Mouse (Mus musculus) embryonic stem cell, embryonic (primary cell): ENCODE data around the gene Blmh.

Experiments used
- CTCF ChIA-PET, 4 experiments: fragments of 300-600 bp in 2 of 4; fragments of 350-600 bp in 2 of 4; sonication (Branson Sonifier 250); formaldehyde crosslinking; loops; one replicate each; lab custom pipeline; 2022; ENCODE audit warnings: inconsistent platforms in 2 of 4; lab: Charles Lee
- POLR2A ChIA-PET, 4 experiments: fragments of 300-600 bp in 2 of 4; fragments of 350-600 bp in 2 of 4; sonication (Branson Sonifier 250); formaldehyde crosslinking; loops; one replicate each; lab custom pipeline; 2022; ENCODE audit warnings: antibody characterized with exemption in 4 of 4, inconsistent platforms in 1 of 4; lab: Charles Lee

Blmh gene

GRCm38 (mm10) chr11:77018046-77018445 is 93.4 kb downstream of the Blmh start:
- POLR2A ChIA-PET = interaction anchor here in 1 of 4 experiments (1.4 kb wide), 1 partner anchor 11 kb away, joined by 3 read pairs; no protein-coding TSS in a partner anchor
- CTCF ChIA-PET = no interaction called here

GRCm38 (mm10) chr11:77019539-77019938 is 94.9 kb downstream of the Blmh start:
- ChIA-PET POLR2A (no interaction called here), CTCF (no interaction called here)

GRCm38 (mm10) chr11:77021749-77022396 is 97.3 kb downstream of the Blmh start:
- POLR2A ChIA-PET = no interaction called here

GRCm38 (mm10) chr11:77026559-77026958 is 102.0 kb downstream of the Blmh start:
- CTCF ChIA-PET = no interaction called here
- POLR2A ChIA-PET = no interaction called here

More at GRCm38 (mm10) chr11:77021749-77022396, 97.3 kb downstream of the Blmh start:
- CTCF ChIA-PET = interaction anchor here in 1 of 4 experiments (0.7 kb wide), 1 partner anchor 65 kb away, joined by 3 read pairs; no protein-coding TSS in a partner anchor

- ChIA-PET CTCF (no interaction called here), POLR2A (interaction anchor here in 1 of 4 experiments (1.4 kb wide), 1 partner anchor 22 kb away, joined by 4 read pairs; no protein-coding TSS in a partner anchor)
Observed at GRCm38 (mm10) chr11:77028157-77028556, 103.5 kb downstream of the Blmh start.

GRCm38 (mm10) chr11:77031151-77031934 is 106.7 kb downstream of the Blmh start:
- ChIA-PET CTCF (no interaction called here), POLR2A (no interaction called here)
